Mouse (Mus musculus) gastrocnemius, postnatal 25 days (tissue): Measurements from ENCODE around the gene Pask. TPM values are rescaled to one million over a fixed set of nuclear protein-coding genes. Genes with fewer than 3 reads are reported as not detected.
A peak's percentile ranks its signal among the peaks of the same experiment; 100 is the strongest.
"Not testable (repeated sequence)": the region's sequence is repeated elsewhere in the genome, so short reads cannot be mapped to it uniquely, and the experiment has no call there.

Source experiments
- DNase-seq: peaks from one replicate; pipeline ENCODE4 v3.0.0; 2022
- long read RNA-seq, 2 experiments: library from polyadenylated mRNA; stranded (forward); transcript quantifications; one replicate each; pipeline ENCODE4 v2.0.0; 2021
- total RNA-seq, 2 experiments: library from RNA; stranded (reverse); gene quantifications; 1 replicate in 1 of 2; 2 replicates in 1 of 2; pipeline ENCODE4 v1.2.3; 2021

The Pask gene
- total RNA-seq, result 1 to 10 TPM in 1 of 2 experiments, under 1 TPM in 1; 0.83 to 2.0 TPM
- long read RNA-seq, experiment 1, result 0 reads
- long read RNA-seq, experiment 2, result 0 reads

GRCm38 (mm10) chr1:93342648-93343503 is at the start of gene Pask, which contains the start of gene Ppp1r7:
Pask (minus strand) TSS chr1:93343482.
Ppp1r7 (plus strand) TSS chr1:93342854.
- DNase-seq, result peak; percentile 94

GRCm38 (mm10) chr1:93388906-93389305 is 45.6 kb upstream of the Pask start:
- DNase-seq, result no peak

DNA sequence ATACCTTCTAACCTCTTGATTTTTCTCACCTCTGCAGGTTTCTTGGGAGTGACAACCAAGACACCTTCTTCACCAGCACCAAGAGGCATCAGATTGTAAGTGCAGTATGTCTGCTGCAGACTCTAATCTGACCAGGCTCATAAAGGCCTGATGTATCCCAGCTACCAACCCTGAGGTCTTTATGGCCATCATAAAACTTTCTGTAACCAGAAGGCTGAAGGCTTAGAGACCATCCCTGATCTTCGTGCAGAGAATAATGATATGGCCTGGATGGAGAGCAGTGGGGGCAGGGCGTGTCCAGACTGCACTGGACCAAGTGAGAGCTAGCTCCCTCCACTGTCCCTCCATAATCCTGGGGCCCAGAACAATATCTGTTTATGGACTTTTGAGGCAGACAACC is 43.9 kb upstream of the Pask start:
- no peak for DNase-seq

- no peak for DNase-seq
Observed at GRCm38 (mm10) chr1:93379117-93379516, 35.8 kb upstream of the Pask start.

DNA sequence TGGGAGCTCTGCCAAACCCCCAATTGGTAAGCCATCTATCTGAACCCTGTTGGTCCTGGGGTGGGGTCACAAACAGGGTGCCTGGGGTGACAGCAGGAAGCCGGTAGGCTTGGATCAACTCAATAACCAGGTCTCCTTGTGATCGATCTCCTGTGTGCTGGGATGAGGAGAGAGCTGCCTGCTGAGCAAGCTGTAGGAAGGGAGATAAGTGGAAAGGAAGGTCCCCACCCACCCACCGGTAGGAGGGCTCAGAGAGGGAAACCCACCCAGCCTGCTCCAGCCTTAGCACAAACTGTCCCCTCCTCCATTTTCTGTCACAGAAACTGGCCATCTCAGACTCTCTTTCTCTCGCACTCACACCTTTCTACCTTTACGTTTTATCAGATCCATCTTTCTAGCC is 34.0 kb upstream of the Pask start:
- no peak for DNase-seq

DNA sequence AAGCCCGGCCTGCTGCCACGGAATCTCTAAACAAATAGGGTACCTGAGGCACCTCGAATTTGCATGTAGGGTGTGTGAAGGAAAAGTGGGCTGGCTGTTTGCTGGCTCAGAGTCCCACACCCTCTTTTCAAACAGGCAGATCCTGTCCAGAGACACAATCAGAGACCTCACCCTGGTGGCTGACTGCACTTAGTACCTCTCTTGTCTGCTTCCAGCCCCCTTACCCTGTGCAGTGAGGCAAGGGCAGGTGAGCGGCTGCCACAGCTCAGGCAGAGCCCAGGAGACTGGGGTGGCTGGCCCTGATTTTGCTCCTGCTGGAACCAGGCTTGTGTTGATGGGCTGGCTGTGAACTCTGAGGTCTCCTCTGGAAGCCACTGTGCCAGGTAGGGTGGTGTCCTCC is 30.4 kb upstream of the Pask start, which contains the start of gene Ano7:
Gene Ano7 (plus strand): TSS at position 266 of the 400 bp plus-strand sequence.
- no peak for DNase-seq

DNA sequence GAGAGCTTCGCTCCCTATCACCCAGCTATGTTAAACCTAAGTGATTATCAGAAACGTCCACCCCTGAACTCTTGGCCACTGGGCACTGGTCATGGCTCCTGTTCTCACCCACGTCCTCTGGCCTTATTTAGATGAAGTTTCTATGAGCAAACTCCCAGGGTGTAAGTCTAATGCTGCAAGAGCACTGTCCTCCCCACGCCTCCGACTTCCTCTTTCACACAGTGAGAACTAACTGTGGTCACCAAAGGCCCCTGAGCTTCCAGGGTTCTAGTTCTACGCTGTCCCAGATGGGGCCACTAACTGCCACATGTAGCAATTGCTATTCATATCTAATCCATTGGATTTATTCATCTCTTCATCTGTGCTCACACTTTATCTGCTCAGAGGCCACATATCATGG is 22.4 kb upstream of the Pask start:
- no peak for DNase-seq

- DNase-seq, result no peak
Observed at GRCm38 (mm10) chr1:93362661-93363060, 19.4 kb upstream of the Pask start.

DNA sequence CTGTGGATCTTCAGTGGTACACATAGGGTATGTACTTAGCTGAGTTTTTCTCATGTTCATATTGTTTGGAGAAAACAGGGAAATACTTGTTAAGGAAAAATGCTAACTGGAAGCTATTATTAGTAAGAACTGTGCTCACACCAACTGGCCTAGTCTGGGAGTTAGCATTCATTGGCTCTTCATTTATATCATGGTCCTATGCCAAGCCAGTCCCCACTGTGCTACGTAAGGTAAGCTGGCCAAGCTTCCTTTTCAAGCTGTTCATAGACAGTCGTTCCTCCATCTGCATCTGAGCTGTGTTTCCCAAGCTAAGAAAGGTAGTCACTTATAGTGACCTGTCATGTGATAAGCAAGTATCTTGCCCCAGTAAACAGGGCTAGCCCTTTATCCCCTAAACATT is 9.4 kb upstream of the Pask start:
- DNase-seq, result no peak

- DNase-seq, result no peak
Observed at GRCm38 (mm10) chr1:93349701-93350100, 6.4 kb upstream of the Pask start.

DNA sequence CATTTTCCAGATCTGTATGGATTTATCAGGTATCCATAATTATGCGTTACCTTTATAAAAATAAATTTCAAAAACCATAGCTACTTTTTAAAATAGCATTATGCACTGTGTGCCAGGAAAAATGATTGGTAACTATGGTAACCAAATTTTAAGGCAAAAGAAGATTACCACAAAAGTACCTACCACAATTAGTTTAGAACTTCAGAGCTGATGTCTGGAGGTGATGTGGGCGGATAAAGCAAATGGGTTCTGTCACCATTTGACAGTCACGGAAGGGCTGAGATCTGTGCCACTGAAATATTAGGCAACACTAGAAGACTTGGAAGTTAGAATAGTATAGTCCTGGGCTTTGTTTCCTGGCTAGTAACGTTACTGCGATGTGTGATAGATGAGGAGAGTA is 3.9 kb upstream of the Pask start:
- DNase-seq, result no peak

- peak; percentile 92 for DNase-seq
Observed at GRCm38 (mm10) chr1:93343504-93344047, 294 bp upstream of the Pask start.

- DNase-seq, result no peak
Observed at GRCm38 (mm10) chr1:93334621-93335020, 8.7 kb downstream of the Pask start.

DNA sequence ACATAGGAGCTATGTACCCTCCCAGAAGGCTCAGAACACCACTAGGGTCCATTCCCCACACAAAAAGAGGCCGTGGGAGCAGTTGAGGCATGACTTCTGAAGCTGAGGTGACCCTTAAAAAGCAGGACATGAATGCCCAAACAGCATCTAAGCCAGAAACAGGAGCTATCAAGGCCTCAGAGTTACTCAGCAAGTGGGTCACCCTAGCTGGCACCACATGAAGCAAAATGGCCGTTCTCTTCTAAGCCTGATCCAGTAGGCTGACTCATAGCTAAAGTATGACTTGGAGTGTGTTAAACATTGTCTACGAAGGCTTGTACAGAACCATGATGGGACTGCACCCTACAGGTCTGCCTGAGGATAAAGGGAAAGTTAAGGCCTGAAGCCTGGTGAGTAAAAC is 16.8 kb downstream of the Pask start:
- no peak for DNase-seq

DNA sequence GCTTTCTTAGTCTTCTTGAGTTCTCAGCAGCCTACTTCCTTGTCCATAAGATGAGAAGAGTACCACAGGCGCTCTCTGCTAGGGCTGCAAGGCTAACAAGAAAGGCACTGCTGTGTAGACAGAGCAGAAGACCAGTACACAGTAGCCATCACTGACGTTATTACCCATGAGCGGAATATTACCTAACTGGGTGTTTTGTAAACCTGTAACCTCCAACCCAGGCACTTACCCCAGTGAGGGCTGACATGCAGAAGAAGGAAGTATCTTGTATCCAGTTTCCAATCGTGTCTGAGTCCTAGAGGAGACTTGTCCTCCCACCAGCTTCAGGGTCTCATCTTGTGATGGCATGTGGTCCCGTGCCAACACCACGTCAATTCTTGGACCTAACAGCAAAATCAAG is 19.3 kb downstream of the Pask start:
- DNase-seq, result no peak

GRCm38 (mm10) chr1:93305581-93306337 is 37.5 kb downstream of the Pask start, which contains the start of gene Mterf4:
Mterf4 (minus strand) TSS chr1:93305915.
- DNase-seq, result peak; percentile 70

GRCm38 (mm10) chr1:93300578-93300977 is 42.7 kb downstream of the Pask start:
- DNase-seq, result no peak

DNA sequence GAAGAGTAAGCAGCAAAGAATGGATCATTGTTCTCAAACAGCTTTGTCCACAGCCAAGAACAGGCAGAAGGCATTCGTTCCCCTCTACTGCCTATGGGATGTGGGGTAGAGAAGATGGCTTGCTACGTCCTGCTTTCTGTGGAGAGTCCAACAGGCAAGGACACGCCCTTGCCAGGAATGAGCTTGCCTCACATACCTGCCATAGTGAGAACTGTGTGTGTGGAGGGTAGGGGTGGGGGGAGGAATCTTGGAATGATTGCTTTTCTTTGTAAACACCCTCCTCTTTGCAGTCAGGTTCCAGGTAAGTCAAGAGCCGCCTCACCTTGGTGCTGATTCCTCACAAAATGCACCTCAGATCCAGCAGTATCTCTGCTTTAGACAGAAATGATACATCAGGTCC is 43.5 kb downstream of the Pask start:
- DNase-seq, result no peak

GRCm38 (mm10) chr1:93294491-93294890 is 48.8 kb downstream of the Pask start:
- not testable (repeated sequence) for DNase-seq

DNA sequence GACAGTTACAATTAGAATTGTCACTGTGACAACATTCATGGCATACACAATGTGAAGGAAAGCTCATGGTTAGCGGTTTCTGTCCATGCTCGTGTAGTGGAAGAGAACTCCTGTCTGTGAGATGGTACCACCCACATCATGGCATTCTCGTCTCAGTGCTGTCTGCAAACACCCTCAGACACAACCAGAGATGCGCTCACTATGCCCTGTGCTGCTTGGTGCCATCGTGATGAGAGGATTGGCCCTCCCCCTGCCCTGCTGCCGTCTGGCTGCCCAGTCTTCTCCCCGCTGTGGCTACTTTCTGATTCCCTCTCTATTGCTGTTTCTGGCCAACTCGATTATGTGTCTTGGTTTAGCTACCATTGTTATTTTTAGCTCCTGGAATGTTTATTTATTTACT is 51.3 kb downstream of the Pask start:
- no peak for DNase-seq

- DNase-seq, result no peak
Observed at GRCm38 (mm10) chr1:93291591-93291990, 51.7 kb downstream of the Pask start.

DNA sequence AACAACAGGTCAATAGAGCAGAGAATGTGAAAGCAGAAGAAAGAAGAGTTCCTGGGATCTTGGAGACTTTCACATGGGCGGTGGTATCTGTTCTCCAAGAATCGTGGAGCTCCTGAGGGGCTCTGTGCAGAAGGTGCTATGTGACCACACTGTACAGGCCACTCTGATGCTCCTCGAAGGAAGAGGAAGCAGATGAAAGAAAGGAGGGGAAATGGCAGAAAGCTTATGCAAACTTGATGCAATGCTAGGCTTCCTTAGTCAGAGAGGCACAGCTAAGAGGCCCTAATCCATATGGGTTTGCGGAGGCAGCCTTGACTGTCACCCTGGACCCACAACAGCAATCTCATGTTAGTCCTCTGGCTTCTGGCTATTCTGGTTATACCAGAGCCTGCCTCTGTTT is 52.3 kb downstream of the Pask start:
- DNase-seq, result no peak

DNA sequence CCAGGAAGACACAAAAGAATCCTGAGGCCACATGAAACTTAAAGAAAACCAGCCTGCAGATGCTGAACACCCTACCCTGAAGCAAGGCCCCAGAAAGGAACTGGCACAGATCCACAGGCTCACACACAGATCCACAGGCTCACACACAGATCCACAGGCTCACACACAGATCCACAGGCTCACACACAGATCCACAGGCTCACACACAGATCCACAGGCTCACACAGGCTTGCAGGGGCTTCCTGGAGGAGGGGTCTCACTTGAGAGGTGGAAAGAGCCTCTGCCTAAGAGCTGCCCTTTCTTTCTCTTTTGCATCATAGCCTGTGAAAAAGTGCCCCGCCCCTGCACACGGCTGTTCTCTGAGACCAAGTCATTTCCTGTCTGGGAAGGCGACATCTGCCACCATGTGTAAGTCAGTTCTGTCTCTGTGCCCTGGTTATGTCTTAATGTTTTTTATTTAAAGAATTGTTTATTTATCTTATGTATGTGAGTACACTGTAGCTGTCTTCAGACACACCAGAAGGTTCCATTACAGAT is 53.5 kb downstream of the Pask start:
- no peak for DNase-seq
